Mouse (Mus musculus) embryonic facial prominence, embryonic 13.5 days (tissue): ENCODE data around the gene Ppp1r14d. TPM values are rescaled to one million over a fixed set of nuclear protein-coding genes. Genes with fewer than 3 reads are reported as not detected.
A peak's percentile ranks its signal among the peaks of the same experiment; 100 is the strongest.

ENCODE experiments used
- ATAC-seq: fragments of 200-750 bp; cut with Nextera tagmentation; 2 replicates; pipeline ENCODE4 v1.8.0; 2017; ENCODE audit warnings: low read depth; ENCODE audit not compliant: insufficient number of reproducible peaks, insufficient read depth, low FRiP score, low TSS enrichment
- H3K27ac ChIP-seq: fragments of 300-500 bp; sonication (generic); 2 replicates; pipeline ENCODE4 v1.5.1; 2015; ENCODE audit warnings: moderate library complexity, mild to moderate bottlenecking, inconsistent platforms
- H3K27me3 ChIP-seq: fragments of 300-500 bp; sonication (generic); 2 replicates; pipeline ENCODE4 v1.6.1; 2015; ENCODE audit warnings: mild to moderate bottlenecking, inconsistent platforms
- H3K36me3 ChIP-seq: fragments of 300-500 bp; sonication (generic); 2 replicates; pipeline ENCODE4 v1.6.1; 2015; ENCODE audit warnings: mild to moderate bottlenecking, inconsistent platforms
- H3K4me1 ChIP-seq: fragments of 300-500 bp; sonication (generic); 2 replicates; pipeline ENCODE4 v1.6.1; 2015; ENCODE audit warnings: inconsistent platforms
- H3K4me2 ChIP-seq: fragments of 300-500 bp; sonication (generic); 2 replicates; pipeline ENCODE4 v1.6.1; 2015; ENCODE audit warnings: moderate library complexity, mild to moderate bottlenecking, inconsistent platforms
- H3K4me3 ChIP-seq: fragments of 300-500 bp; sonication (generic); 2 replicates; pipeline ENCODE4 v1.5.1; 2015; ENCODE audit warnings: mild to moderate bottlenecking, inconsistent platforms
- H3K9ac ChIP-seq: fragments of 300-500 bp; sonication (generic); 2 replicates; pipeline ENCODE4 v1.6.1; 2015; ENCODE audit warnings: mild to moderate bottlenecking, inconsistent platforms
- H3K9me3 ChIP-seq: fragments of 300-500 bp; sonication (generic); 2 replicates; pipeline ENCODE4 v1.6.1; 2016; ENCODE audit warnings: inconsistent platforms
- WGBS: fragments of 180-500 bp; shearing (Covaris S2); methylation state at CpG from one replicate; pipeline ENCODE4 v1.1.7; 2015; ENCODE audit warnings: mixed read lengths; 5-methylcytosine and 5-hydroxymethylcytosine counted together
- polyA plus RNA-seq: library from polyadenylated mRNA; unstranded; fragments of >200 nt; fragmentation: Nextera tagmentation; extraction: Ambion mirVana; gene quantifications from 2 replicates; pipeline ENCODE4 v1.2.1, GENCODE M21; 2015

Gene Ppp1r14d
- polyA plus RNA-seq, 1 experiment from 2014 or later: 0.28 TPM

GRCm38 (mm10) chr2:119236682-119237209 is 7.0 kb upstream of the Ppp1r14d start:
- Histone ChIP-seq H3K9ac (peak overlapping the region; percentile 68), H3K27me3 (peaks cover 64% of the 10 kb centered on the region), H3K4me3 (peak overlapping the region; percentile 52), H3K4me1 (peaks cover 13% of the 10 kb centered on the region), H3K36me3 (no peaks in the 10 kb centered on the region), H3K9me3 (no peaks in the 10 kb centered on the region), H3K27ac (no peak overlapping the region), H3K4me2 (peak overlapping the region; percentile 79)
- ATAC-seq: 0 out of 2 replicates have a peak, but pooled peaks have one; percentile 28
- whole genome bisulfite sequencing: 5% methylated on average over 25 of the region's 25 CpGs

GRCm38 (mm10) chr2:119209176-119209507 is 20.6 kb downstream of the Ppp1r14d start:
- H3K4me3 ChIP-seq: peak overlapping the region; percentile 68
- peaks cover 12% of the 10 kb centered on the region for H3K4me1 ChIP-seq
- H3K27me3 ChIP-seq: no peaks in the 10 kb centered on the region
- no peak for ATAC-seq
- H3K4me2 ChIP-seq: peak overlapping the region; percentile 69
- H3K9me3 ChIP-seq: no peaks in the 10 kb centered on the region
- no peak overlapping the region; the same call in 1 of the 2 replicates for H3K27ac ChIP-seq
- peak overlapping the region; percentile 81 for H3K9ac ChIP-seq
- WGBS: 1% methylated on average over 13 of the region's 13 CpGs
- H3K36me3 ChIP-seq: peaks cover 36% of the 10 kb centered on the region

GRCm38 (mm10) chr2:119208344-119209175 is 21.1 kb downstream of the Ppp1r14d start, which contains the start of the genes Zfyve19 and Dnajc17:
Gene Zfyve19, plus strand, starts transcription at chr2:119208617.
Gene Dnajc17, minus strand, starts transcription at chr2:119208795.
- H3K9me3 ChIP-seq: no peaks in the 10 kb centered on the region
- H3K9ac ChIP-seq: peak within 1 kb of the TSS; percentile 81
- peak within 1 kb of the TSS; percentile 69 for H3K4me2 ChIP-seq
- H3K27me3 ChIP-seq: no peaks in the 10 kb centered on the region
- H3K27ac ChIP-seq: peak within 1 kb of the TSS; percentile 90
- under 1% methylated on average over 51 of the region's 51 CpGs for WGBS
- peak; percentile 97 for ATAC-seq
- H3K4me1 ChIP-seq: peaks cover 12% of the 10 kb centered on the region
- peak within 1 kb of the TSS; percentile 68 for H3K4me3 ChIP-seq
- peaks cover 33% of the 10 kb centered on the region for H3K36me3 ChIP-seq

GRCm38 (mm10) chr2:119207961-119208343 is 21.8 kb downstream of the Ppp1r14d start:
- H3K9me3 ChIP-seq: no peaks in the 10 kb centered on the region
- H3K36me3 ChIP-seq: peaks cover 28% of the 10 kb centered on the region
- ATAC-seq: no peak
- H3K27me3 ChIP-seq: no peaks in the 10 kb centered on the region
- H3K4me1 ChIP-seq: peaks cover 13% of the 10 kb centered on the region
- peak overlapping the region; percentile 69 for H3K4me2 ChIP-seq
- H3K27ac ChIP-seq: peak overlapping the region; percentile 90
- peak overlapping the region; percentile 81 for H3K9ac ChIP-seq
- 19% methylated on average over 6 of the region's 6 CpGs for WGBS
- peak overlapping the region; percentile 68 for H3K4me3 ChIP-seq

GRCm38 (mm10) chr2:119203871-119204460 is 25.7 kb downstream of the Ppp1r14d start:
- Histone ChIP-seq H3K4me3 (no peak overlapping the region), H3K9me3 (no peaks in the 10 kb centered on the region), H3K36me3 (no peaks in the 10 kb centered on the region), H3K27ac (no peak overlapping the region), H3K4me1 (peaks cover 17% of the 10 kb centered on the region), H3K27me3 (no peaks in the 10 kb centered on the region), H3K9ac (no peak overlapping the region), H3K4me2 (no peak overlapping the region)
- WGBS: 85% methylated on average over 4 of the region's 4 CpGs
- no peak for ATAC-seq

GRCm38 (mm10) chr2:119202914-119203453 is 26.7 kb downstream of the Ppp1r14d start:
- WGBS: 45% methylated on average over 5 of the region's 5 CpGs
- ATAC-seq: no peak
- Histone ChIP-seq H3K4me3 (no peak overlapping the region), H3K9ac (no peak overlapping the region), H3K36me3 (no peaks in the 10 kb centered on the region), H3K4me2 (no peak overlapping the region), H3K27me3 (no peaks in the 10 kb centered on the region), H3K27ac (peak overlapping the region; percentile 39), H3K9me3 (no peaks in the 10 kb centered on the region), H3K4me1 (peaks cover 25% of the 10 kb centered on the region)

GRCm38 (mm10) chr2:119198934-119199333 is 30.8 kb downstream of the Ppp1r14d start:
- no peak overlapping the region for H3K4me2 ChIP-seq
- 0 out of 2 replicates have a peak overlapping the region, but pooled peaks have one; percentile 14 for H3K27ac ChIP-seq
- H3K4me3 ChIP-seq: no peak overlapping the region
- no peak for ATAC-seq
- no peaks in the 10 kb centered on the region for H3K9me3 ChIP-seq
- H3K4me1 ChIP-seq: peaks cover 38% of the 10 kb centered on the region
- H3K27me3 ChIP-seq: no peaks in the 10 kb centered on the region
- 59% methylated on average over 3 of the region's 3 CpGs for WGBS
- H3K36me3 ChIP-seq: no peaks in the 10 kb centered on the region
- no peak overlapping the region for H3K9ac ChIP-seq

- Histone ChIP-seq H3K4me1 (peaks cover 37% of the 10 kb centered on the region), H3K27me3 (no peaks in the 10 kb centered on the region), H3K4me2 (no peak overlapping the region), H3K4me3 (no peak overlapping the region), H3K36me3 (no peaks in the 10 kb centered on the region), H3K9ac (no peak overlapping the region), H3K9me3 (no peaks in the 10 kb centered on the region), H3K27ac (no peak overlapping the region)
- 28% methylated on average over 1 of the region's 1 CpGs for whole genome bisulfite sequencing
- no peak for ATAC-seq
Observed at GRCm38 (mm10) chr2:119198049-119198448, 31.7 kb downstream of the Ppp1r14d start.

- H3K9ac ChIP-seq: no peak overlapping the region
- no peaks in the 10 kb centered on the region for H3K36me3 ChIP-seq
- H3K4me1 ChIP-seq: peaks cover 32% of the 10 kb centered on the region
- no peaks in the 10 kb centered on the region for H3K9me3 ChIP-seq
- H3K4me3 ChIP-seq: no peak overlapping the region
- H3K27ac ChIP-seq: no peak overlapping the region
- no peak overlapping the region for H3K4me2 ChIP-seq
- H3K27me3 ChIP-seq: no peaks in the 10 kb centered on the region
- 84% methylated on average over 1 of the region's 1 CpGs for WGBS
- no peak for ATAC-seq
Observed at GRCm38 (mm10) chr2:119197493-119197892, 32.2 kb downstream of the Ppp1r14d start.

GRCm38 (mm10) chr2:119196316-119197108 is 33.2 kb downstream of the Ppp1r14d start:
- Histone ChIP-seq H3K27me3 (no peaks in the 10 kb centered on the region), H3K36me3 (no peaks in the 10 kb centered on the region), H3K4me1 (peaks cover 30% of the 10 kb centered on the region), H3K4me3 (no peak overlapping the region), H3K27ac (peak overlapping the region; percentile 73), H3K9me3 (no peaks in the 10 kb centered on the region), H3K4me2 (no peak overlapping the region), H3K9ac (0 out of 2 replicates have a peak overlapping the region, but pooled peaks have one; percentile 33)
- WGBS: 10% methylated on average over 4 of the region's 4 CpGs
- ATAC-seq: no peak

- H3K4me3 ChIP-seq: no peak overlapping the region
- no peak for ATAC-seq
- H3K4me1 ChIP-seq: peaks cover 34% of the 10 kb centered on the region
- H3K36me3 ChIP-seq: no peaks in the 10 kb centered on the region
- no peaks in the 10 kb centered on the region for H3K27me3 ChIP-seq
- no peak overlapping the region for H3K9ac ChIP-seq
- no peak overlapping the region for H3K27ac ChIP-seq
- H3K9me3 ChIP-seq: no peaks in the 10 kb centered on the region
- WGBS: 83% methylated on average over 5 of the region's 5 CpGs
- H3K4me2 ChIP-seq: no peak overlapping the region
Observed at GRCm38 (mm10) chr2:119194140-119194539, 35.6 kb downstream of the Ppp1r14d start.
